Mouse (Mus musculus): Measurements from ENCODE around the gene Zc3h12a. TPM values are rescaled to one million over a fixed set of nuclear protein-coding genes. Genes with fewer than 3 reads are reported as not detected.

Gene Zc3h12a
- 5.9 TPM for polyA plus RNA-seq (2012; fragmentation: generic; extraction: Trizol)

DNA sequence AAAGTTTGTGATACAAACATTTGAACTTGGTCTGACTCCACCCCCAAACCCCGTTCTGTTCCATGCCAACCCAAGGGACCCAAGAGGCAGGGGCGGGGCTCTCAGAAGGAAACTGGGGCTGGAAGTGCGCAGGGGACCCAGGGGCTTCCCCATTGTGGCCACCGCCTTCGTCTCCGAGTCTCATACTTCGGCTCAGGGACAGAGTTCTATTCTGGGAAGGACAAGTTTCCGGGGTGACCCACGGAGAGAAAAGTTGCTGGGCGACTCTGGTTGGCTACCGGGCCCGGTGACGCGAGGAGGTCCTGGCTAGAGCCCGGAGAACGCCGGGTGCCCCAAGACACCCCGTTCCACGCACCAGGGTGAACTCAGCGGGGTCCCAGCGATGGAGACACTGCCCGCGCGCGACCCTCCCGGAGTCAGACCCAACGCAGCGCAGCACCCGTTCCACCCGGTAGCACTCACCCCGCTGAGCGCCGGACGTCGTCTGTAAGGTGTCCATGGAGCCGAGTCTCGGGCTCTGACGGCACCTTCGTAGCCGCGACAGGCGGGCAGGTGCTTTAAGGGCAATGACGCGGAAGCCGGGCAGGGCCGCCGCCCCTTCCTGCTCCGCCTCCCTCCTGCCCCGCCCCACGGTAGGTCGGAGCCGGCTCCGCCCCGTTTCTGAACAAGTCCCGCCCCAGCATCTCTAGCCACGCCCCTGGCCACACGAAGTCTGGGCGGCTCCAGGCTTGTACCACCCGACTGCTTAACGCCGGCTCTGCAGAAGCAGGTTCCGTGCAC lies at the start of gene Zc3h12a:
TSS of gene Zc3h12a (minus strand) at position 536 of the 780 bp plus-strand sequence.
- H3K27me3 ChIP-seq (ENCODE audit: control insufficient read depth, insufficient read depth, insufficient read length) = no peaks in the 10 kb centered on the region
- H3ac ChIP-seq (ENCODE audit: control insufficient read depth, insufficient read length) = peak within 1 kb of the TSS; percentile 36
- peak within 1 kb of the TSS; percentile 91 for H3K4me3 ChIP-seq
- no peaks in the 10 kb centered on the region for H3K36me3 ChIP-seq (ENCODE audit: control insufficient read depth, insufficient read depth)
- peaks cover 35% of the 10 kb centered on the region for H3K79me2 ChIP-seq (ENCODE audit: control insufficient read depth, insufficient read depth)
- H3K4me2 ChIP-seq (ENCODE audit: low read depth) = peak within 1 kb of the TSS; percentile 99
- TF ChIP-seq TCF3 (IDR thresholded peaks at IDR 0.05; ENCODE audit: insufficient read length, low read depth) (no peak), POLR2A (IDR thresholded peaks at IDR 0.05; ENCODE audit: insufficient read length, low read depth) (peak; percentile 81), POLR2AphosphoS2 (IDR thresholded peaks at IDR 0.05; ENCODE audit: insufficient read length, low read depth) (peak; percentile 86), E2F4 (IDR thresholded peaks at IDR 0.05; ENCODE audit: insufficient read depth) (no peak), SRF (IDR thresholded peaks at IDR 0.05; ENCODE audit: control insufficient read depth, insufficient read length, low read depth) (peak; percentile 23), CEBPB (IDR thresholded peaks at IDR 0.05; ENCODE audit: insufficient read depth, poor library complexity, severe bottlenecking) (no peak), REST (IDR thresholded peaks at IDR 0.05; ENCODE audit: insufficient read depth, insufficient read length) (no peak), USF1 (IDR thresholded peaks at IDR 0.05; ENCODE audit: low read depth) (no peak), MYOG (IDR thresholded peaks at IDR 0.05; ENCODE audit: control insufficient read depth in 1 of 3, insufficient read depth in 1 of 3, insufficient read length in 2 of 3, low read depth in 2 of 3) (peak in 1 of 3 experiments; percentile 57), TCF12 (IDR thresholded peaks at IDR 0.05; ENCODE audit: insufficient read depth, poor library complexity, severe bottlenecking) (no peak), MYOD1 (IDR thresholded peaks at IDR 0.05; ENCODE audit: control insufficient read depth in 1 of 3, insufficient read length in 2 of 3, low read depth in 2 of 3) (peak in 2 of 3 experiments; percentile 32 to 67), MAX (IDR thresholded peaks at IDR 0.05; ENCODE audit: low read depth) (no peak)

DNA sequence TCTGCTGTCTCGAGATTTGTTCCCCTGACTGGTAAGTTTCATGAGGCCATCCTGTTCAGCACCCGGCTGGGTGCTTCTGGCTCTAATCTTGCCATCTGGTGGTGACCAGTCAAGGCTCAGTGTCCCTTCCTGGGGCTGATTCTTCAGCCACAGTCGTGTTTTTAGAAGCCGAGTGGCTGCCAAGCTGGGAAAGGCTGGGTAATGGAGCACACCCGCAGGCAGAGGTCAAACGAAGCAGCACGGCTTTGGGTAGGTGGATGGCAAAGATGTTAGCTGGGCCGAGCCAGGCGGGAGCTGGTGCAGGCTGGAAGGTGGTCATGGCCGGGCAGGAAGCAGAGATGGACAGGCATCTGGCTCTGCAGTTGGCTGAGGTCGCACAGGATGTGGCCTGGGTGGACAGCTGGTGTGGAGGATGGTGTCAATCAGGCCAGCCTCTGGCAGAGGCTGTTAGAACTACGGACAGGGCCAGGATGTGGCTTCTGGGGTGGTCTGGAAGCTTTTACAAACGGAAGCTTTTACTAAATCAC lies 49.1 kb upstream of the Zc3h12a start:
- H3K4me3 ChIP-seq = peak overlapping the region; percentile 2
- H3K79me2 ChIP-seq (ENCODE audit: control insufficient read depth, insufficient read depth) = no peaks in the 10 kb centered on the region
- no peaks in the 10 kb centered on the region for H3K36me3 ChIP-seq (ENCODE audit: control insufficient read depth, insufficient read depth)
- H3K4me2 ChIP-seq (ENCODE audit: low read depth) = peak overlapping the region; percentile 67
- no peak overlapping the region for H3ac ChIP-seq (ENCODE audit: control insufficient read depth, insufficient read length)
- TF ChIP-seq TCF3 (IDR thresholded peaks at IDR 0.05; ENCODE audit: insufficient read length, low read depth) = peak; percentile 90
- TF ChIP-seq MYOG (IDR thresholded peaks at IDR 0.05; ENCODE audit: control insufficient read depth in 1 of 3, insufficient read depth in 1 of 3, insufficient read length in 2 of 3, low read depth in 2 of 3) = peak; percentile 25 to 97 (median 94)
- TF ChIP-seq REST (IDR thresholded peaks at IDR 0.05; ENCODE audit: insufficient read depth, insufficient read length) = peak; percentile 10
- no peak for TF ChIP-seq POLR2A (IDR thresholded peaks at IDR 0.05; ENCODE audit: insufficient read length, low read depth)
- no peak for TF ChIP-seq CEBPB (IDR thresholded peaks at IDR 0.05; ENCODE audit: insufficient read depth, poor library complexity, severe bottlenecking)
- peak; percentile 51 to 100 (median 99) for TF ChIP-seq MYOD1 (IDR thresholded peaks at IDR 0.05; ENCODE audit: control insufficient read depth in 1 of 3, insufficient read length in 2 of 3, low read depth in 2 of 3)
- TF ChIP-seq SRF (IDR thresholded peaks at IDR 0.05; ENCODE audit: control insufficient read depth, insufficient read length, low read depth) = no peak
- TF ChIP-seq TCF12 (IDR thresholded peaks at IDR 0.05; ENCODE audit: insufficient read depth, poor library complexity, severe bottlenecking) = peak; percentile 80
- no peaks in the 10 kb centered on the region for H3K27me3 ChIP-seq (ENCODE audit: control insufficient read depth, insufficient read depth, insufficient read length)

DNA sequence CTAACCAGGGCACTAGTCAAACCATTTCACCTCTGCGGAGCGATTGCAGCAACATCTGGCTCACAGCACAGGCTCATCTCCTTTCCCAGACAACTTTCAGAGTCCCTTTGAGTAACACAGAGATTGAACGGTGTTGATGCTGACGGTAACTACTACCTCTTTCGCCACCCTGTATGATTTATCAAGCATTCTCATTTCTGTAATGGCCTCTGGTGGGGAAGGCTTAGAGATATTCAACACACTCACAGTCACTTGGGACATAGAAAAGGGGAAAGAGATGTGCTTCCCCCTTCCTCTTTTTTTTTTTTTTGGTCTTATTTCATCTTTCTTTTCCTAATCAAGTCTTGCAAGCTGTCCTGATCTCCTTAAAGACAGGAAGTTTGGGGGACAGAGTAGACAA lies 48.5 kb upstream of the Zc3h12a start:
- Histone ChIP-seq H3K4me2 (ENCODE audit: low read depth) (peak overlapping the region; percentile 67), H3K4me3 (peak overlapping the region; percentile 2), H3ac (ENCODE audit: control insufficient read depth, insufficient read length) (no peak overlapping the region), H3K27me3 (ENCODE audit: control insufficient read depth, insufficient read depth, insufficient read length) (no peaks in the 10 kb centered on the region), H3K36me3 (ENCODE audit: control insufficient read depth, insufficient read depth) (no peaks in the 10 kb centered on the region), H3K79me2 (ENCODE audit: control insufficient read depth, insufficient read depth) (no peaks in the 10 kb centered on the region)
- TF ChIP-seq POLR2AphosphoS2 (IDR thresholded peaks at IDR 0.05; ENCODE audit: insufficient read length, low read depth) (no peak), SRF (IDR thresholded peaks at IDR 0.05; ENCODE audit: control insufficient read depth, insufficient read length, low read depth) (no peak), POLR2A (IDR thresholded peaks at IDR 0.05; ENCODE audit: insufficient read length, low read depth) (no peak), REST (IDR thresholded peaks at IDR 0.05; ENCODE audit: insufficient read depth, insufficient read length) (no peak), MAX (IDR thresholded peaks at IDR 0.05; ENCODE audit: low read depth) (no peak), MYOD1 (IDR thresholded peaks at IDR 0.05; ENCODE audit: control insufficient read depth in 1 of 3, insufficient read length in 2 of 3, low read depth in 2 of 3) (no peak), USF1 (IDR thresholded peaks at IDR 0.05; ENCODE audit: low read depth) (no peak), E2F4 (IDR thresholded peaks at IDR 0.05; ENCODE audit: insufficient read depth) (no peak), TCF3 (IDR thresholded peaks at IDR 0.05; ENCODE audit: insufficient read length, low read depth) (no peak), MYOG (IDR thresholded peaks at IDR 0.05; ENCODE audit: control insufficient read depth in 1 of 3, insufficient read depth in 1 of 3, insufficient read length in 2 of 3, low read depth in 2 of 3) (no peak), CEBPB (IDR thresholded peaks at IDR 0.05; ENCODE audit: insufficient read depth, poor library complexity, severe bottlenecking) (no peak), TCF12 (IDR thresholded peaks at IDR 0.05; ENCODE audit: insufficient read depth, poor library complexity, severe bottlenecking) (no peak)

- H3K36me3 ChIP-seq (ENCODE audit: control insufficient read depth, insufficient read depth) = no peaks in the 10 kb centered on the region
- H3K4me2 ChIP-seq (ENCODE audit: low read depth) = no peak overlapping the region
- no peaks in the 10 kb centered on the region for H3K79me2 ChIP-seq (ENCODE audit: control insufficient read depth, insufficient read depth)
- H3K27me3 ChIP-seq (ENCODE audit: control insufficient read depth, insufficient read depth, insufficient read length) = no peaks in the 10 kb centered on the region
- no peak overlapping the region for H3K4me3 ChIP-seq
- no peak overlapping the region for H3ac ChIP-seq (ENCODE audit: control insufficient read depth, insufficient read length)
- no peak for TF ChIP-seq MAX (IDR thresholded peaks at IDR 0.05; ENCODE audit: low read depth)
- no peak for TF ChIP-seq MYOG (IDR thresholded peaks at IDR 0.05; ENCODE audit: control insufficient read depth in 1 of 3, insufficient read depth in 1 of 3, insufficient read length in 2 of 3, low read depth in 2 of 3)
- TF ChIP-seq USF1 (IDR thresholded peaks at IDR 0.05; ENCODE audit: low read depth) = no peak
- TF ChIP-seq CEBPB (IDR thresholded peaks at IDR 0.05; ENCODE audit: insufficient read depth, poor library complexity, severe bottlenecking) = no peak
- TF ChIP-seq TCF12 (IDR thresholded peaks at IDR 0.05; ENCODE audit: insufficient read depth, poor library complexity, severe bottlenecking) = no peak
- TF ChIP-seq E2F4 (IDR thresholded peaks at IDR 0.05; ENCODE audit: insufficient read depth) = no peak
- TF ChIP-seq POLR2AphosphoS2 (IDR thresholded peaks at IDR 0.05; ENCODE audit: insufficient read length, low read depth) = no peak
- no peak for TF ChIP-seq MYOD1 (IDR thresholded peaks at IDR 0.05; ENCODE audit: control insufficient read depth in 1 of 3, insufficient read length in 2 of 3, low read depth in 2 of 3)
- no peak for TF ChIP-seq REST (IDR thresholded peaks at IDR 0.05; ENCODE audit: insufficient read depth, insufficient read length)
- no peak for TF ChIP-seq TCF3 (IDR thresholded peaks at IDR 0.05; ENCODE audit: insufficient read length, low read depth)
Observed at GRCm38 (mm10) chr4:125175591-125175990, 48.0 kb upstream of the Zc3h12a start.
